Mouse (Mus musculus) limb, embryonic 10.5 days (tissue): Measurements from ENCODE around the gene Hcn1. TPM values are rescaled to one million over a fixed set of nuclear protein-coding genes. Genes with fewer than 3 reads are reported as not detected.

Experiments used
- DNase-seq: peaks from one replicate; pipeline ENCODE4 v3.0.0-alpha.2; 2017; ENCODE audit warnings: low spot score
- H3K27ac ChIP-seq: fragments of 300-500 bp; sonication (generic); 2 replicates; pipeline ENCODE4 v1.5.1; 2016; ENCODE audit warnings: mild to moderate bottlenecking
- H3K27me3 ChIP-seq: fragments of 300-500 bp; sonication (generic); 2 replicates; pipeline ENCODE4 v1.6.1; 2016; ENCODE audit warnings: low read depth, mild to moderate bottlenecking; ENCODE audit not compliant: poor library complexity, severe bottlenecking
- H3K36me3 ChIP-seq: fragments of 300-500 bp; sonication (generic); 2 replicates; pipeline ENCODE4 v1.6.1; 2016; ENCODE audit warnings: mild to moderate bottlenecking, moderate library complexity
- H3K4me1 ChIP-seq: fragments of 300-500 bp; sonication (generic); 2 replicates; pipeline ENCODE4 v1.6.1; 2016
- H3K4me3 ChIP-seq: fragments of 300-500 bp; sonication (generic); 2 replicates; pipeline ENCODE4 v1.5.1; 2016; ENCODE audit warnings: mild to moderate bottlenecking, moderate library complexity
- H3K9me3 ChIP-seq: fragments of 300-500 bp; sonication (generic); replicated peaks from 2 replicates; pipeline ENCODE4 v1.6.1; 2016; ENCODE audit warnings: mild to moderate bottlenecking
- WGBS: fragments of 180-500 bp; shearing (Covaris S2); methylation state at CpG from one replicate; pipeline ENCODE4 v1.1.7; 2016; 5-methylcytosine and 5-hydroxymethylcytosine counted together
- polyA plus RNA-seq: library from polyadenylated mRNA; unstranded; fragments of >200 nt; fragmentation: Nextera tagmentation; extraction: Ambion mirVana; gene quantifications from 2 replicates; pipeline ENCODE4 v1.2.1, GENCODE M21; 2016

The Hcn1 gene
- polyA plus RNA-seq, 1 experiment from 2014 or later, result 0.09 TPM

GRCm38 (mm10) chr13:118023381-118023780, 421.3 kb downstream of the Hcn1 start:
- 0 out of 2 replicates have a peak, but pooled peaks cover 3% of the 10 kb centered on the region for H3K4me1 ChIP-seq
- no peaks in the 10 kb centered on the region for H3K36me3 ChIP-seq
- no peak overlapping the region for H3K4me3 ChIP-seq
- no peaks in the 10 kb centered on the region for H3K9me3 ChIP-seq
- H3K27me3 ChIP-seq, result no peaks in the 10 kb centered on the region
- 89% methylated on average over 5 of the region's 5 CpGs for WGBS
- no peak overlapping the region for H3K27ac ChIP-seq
- no peak for DNase-seq

GRCm38 (mm10) chr13:118026510-118026909, 424.4 kb downstream of the Hcn1 start:
- Histone ChIP-seq H3K4me1 (0 out of 2 replicates have a peak, but pooled peaks cover 3% of the 10 kb centered on the region), H3K36me3 (no peaks in the 10 kb centered on the region), H3K27ac (no peak overlapping the region), H3K9me3 (no peaks in the 10 kb centered on the region), H3K4me3 (no peak overlapping the region), H3K27me3 (no peaks in the 10 kb centered on the region)
- WGBS, result 61% methylated on average over 2 of the region's 2 CpGs
- no peak for DNase-seq

GRCm38 (mm10) chr13:118027868-118028267, 425.7 kb downstream of the Hcn1 start:
- Histone ChIP-seq H3K4me1 (0 out of 2 replicates have a peak, but pooled peaks cover 3% of the 10 kb centered on the region), H3K36me3 (no peaks in the 10 kb centered on the region), H3K27ac (no peak overlapping the region), H3K9me3 (no peaks in the 10 kb centered on the region), H3K27me3 (no peaks in the 10 kb centered on the region), H3K4me3 (no peak overlapping the region)
- 74% methylated on average over 3 of the region's 3 CpGs for WGBS
- no peak for DNase-seq

GRCm38 (mm10) chr13:118028662-118029061, 426.5 kb downstream of the Hcn1 start:
- H3K9me3 ChIP-seq, result no peaks in the 10 kb centered on the region
- H3K27me3 ChIP-seq, result no peaks in the 10 kb centered on the region
- no peak for DNase-seq
- 0 out of 2 replicates have a peak, but pooled peaks cover 3% of the 10 kb centered on the region for H3K4me1 ChIP-seq
- 88% methylated on average over 4 of the region's 4 CpGs for WGBS
- no peak overlapping the region for H3K27ac ChIP-seq
- no peaks in the 10 kb centered on the region for H3K36me3 ChIP-seq
- H3K4me3 ChIP-seq, result no peak overlapping the region

- no peak overlapping the region for H3K27ac ChIP-seq
- 0 out of 2 replicates have a peak, but pooled peaks cover 3% of the 10 kb centered on the region for H3K4me1 ChIP-seq
- H3K27me3 ChIP-seq, result no peaks in the 10 kb centered on the region
- no peaks in the 10 kb centered on the region for H3K36me3 ChIP-seq
- H3K4me3 ChIP-seq, result no peak overlapping the region
- 83% methylated on average over 3 of the region's 3 CpGs for WGBS
- no peaks in the 10 kb centered on the region for H3K9me3 ChIP-seq
- DNase-seq, result no peak
Observed at GRCm38 (mm10) chr13:118029579-118029978, 427.5 kb downstream of the Hcn1 start.

GRCm38 (mm10) chr13:118035598-118035997, 433.5 kb downstream of the Hcn1 start:
- Histone ChIP-seq H3K4me1 (no peaks in the 10 kb centered on the region), H3K4me3 (no peak overlapping the region), H3K36me3 (no peaks in the 10 kb centered on the region), H3K27me3 (no peaks in the 10 kb centered on the region), H3K9me3 (no peaks in the 10 kb centered on the region), H3K27ac (no peak overlapping the region)
- no peak for DNase-seq
- 89% methylated on average over 5 of the region's 5 CpGs for WGBS
